Mouse (Mus musculus): ENCODE results near the gene Slc22a22.

- TF ChIP-seq POLR2A (IDR thresholded peaks at IDR 0.05; ENCODE audit: extremely low read depth, insufficient read depth, low read length) (no peak), CTCF (IDR thresholded peaks at IDR 0.05; ENCODE audit: low read depth, low read length) (no peak)
Measured at GRCm38 (mm10) chr15:57276411-57276810, 201.0 kb downstream of the Slc22a22 start.
